Mouse (Mus musculus) intestine, embryonic 14.5 days (tissue): ENCODE measurements around the gene Vps18. TPM values are rescaled to one million over a fixed set of nuclear protein-coding genes. Genes with fewer than 3 reads are reported as not detected.
A peak's percentile ranks its signal among the peaks of the same experiment; 100 is the strongest.

Experiments
- ATAC-seq: fragments of 200-750 bp; cut with Nextera tagmentation; replicated peaks from 2 replicates; pipeline ENCODE4 v1.8.0; 2017; ENCODE audit warnings: low read depth, moderate number of reproducible peaks, moderate TSS enrichment, moderate library complexity; ENCODE audit not compliant: low FRiP score, low TSS enrichment
- DNase-seq: peaks from one replicate; pipeline ENCODE4 v3.0.0-alpha.2; 2018; ENCODE audit warnings: low spot score
- H3K27ac ChIP-seq: fragments of 300-500 bp; sonication (generic); 2 replicates; pipeline ENCODE4 v1.5.1; 2014; ENCODE audit warnings: low read depth, mild to moderate bottlenecking, control low read depth
- H3K27me3 ChIP-seq: fragments of 300-500 bp; sonication (generic); replicated peaks from 2 replicates; pipeline ENCODE4 v1.6.1; 2014; ENCODE audit warnings: low read length, control low read depth; ENCODE audit not compliant: control insufficient read depth, insufficient read depth
- H3K36me3 ChIP-seq: fragments of 300-500 bp; sonication (generic); 2 replicates; pipeline ENCODE4 v1.6.1; 2014; ENCODE audit warnings: low read length, control low read depth; ENCODE audit not compliant: control insufficient read depth, insufficient read depth
- H3K4me1 ChIP-seq: fragments of 300-500 bp; sonication (generic); replicated peaks from 2 replicates; pipeline ENCODE4 v1.6.1; 2014; ENCODE audit warnings: low read length, control low read depth, mixed read lengths; ENCODE audit not compliant: control insufficient read depth, insufficient read depth
- H3K4me2 ChIP-seq: fragments of 300-500 bp; sonication (generic); 2 replicates; pipeline ENCODE4 v1.6.1; 2014; ENCODE audit warnings: low read length
- H3K4me3 ChIP-seq: fragments of 300-500 bp; sonication (generic); 2 replicates; pipeline ENCODE4 v1.5.1; 2014; ENCODE audit warnings: low read depth, low read length, control low read depth, mixed read lengths
- H3K9ac ChIP-seq: fragments of 300-500 bp; sonication (generic); 2 replicates; pipeline ENCODE4 v1.6.1; 2014; ENCODE audit warnings: mild to moderate bottlenecking, low read length
- H3K9me3 ChIP-seq: fragments of 300-500 bp; sonication (generic); 2 replicates; pipeline ENCODE4 v1.6.1; 2016; ENCODE audit warnings: low read length, control low read depth; ENCODE audit not compliant: control insufficient read depth
- WGBS: fragments of 180-500 bp; shearing (Covaris S2); extraction: QIAGEN DNeasy Blood & Tissue Kit; methylation state at CpG from one replicate; pipeline ENCODE4 v1.1.7; 2014; 5-methylcytosine and 5-hydroxymethylcytosine counted together
- polyA plus RNA-seq: library from polyadenylated mRNA; unstranded; fragments of >200 nt; fragmentation: Nextera tagmentation; extraction: Ambion mirVana; gene quantifications from 2 replicates; pipeline ENCODE4 v1.2.1, GENCODE M21; 2014

The Vps18 gene
- 14.1 and 14.8 TPM in 2 replicates for polyA plus RNA-seq

- ATAC-seq (peak; percentile 91), DNase-seq (peak; percentile 99)
- Histone ChIP-seq H3K4me3 (peak within 1 kb of the TSS; percentile 87), H3K9me3 (no peaks in the 10 kb centered on the region), H3K27me3 (no peaks in the 10 kb centered on the region), H3K36me3 (peaks cover 29% of the 10 kb centered on the region), H3K9ac (peak within 1 kb of the TSS; percentile 82), H3K27ac (peak within 1 kb of the TSS; percentile 34; the same call in 1 of the 2 replicates), H3K4me1 (peaks cover 10% of the 10 kb centered on the region), H3K4me2 (peak within 1 kb of the TSS; percentile 56)
- under 1% methylated on average over 31 of the region's 31 CpGs for WGBS
Observed at GRCm38 (mm10) chr2:119288270-119288882, at the start of gene Vps18. Gene Vps18, plus strand, starts transcription at chr2:119288740.

- no peaks in the 10 kb centered on the region for H3K9me3 ChIP-seq
- H3K27ac ChIP-seq, result 0 out of 2 replicates have a peak overlapping the region, but pooled peaks have one; percentile 34
- no peak overlapping the region for H3K4me3 ChIP-seq
- peaks cover 37% of the 10 kb centered on the region for H3K27me3 ChIP-seq
- H3K4me1 ChIP-seq, result 0 out of 2 replicates have a peak, but pooled peaks cover 3% of the 10 kb centered on the region
- ATAC-seq (peak; percentile 50), DNase-seq (peak; percentile 64)
- 47% methylated on average over 4 of the region's 4 CpGs for WGBS
- no peaks in the 10 kb centered on the region for H3K36me3 ChIP-seq
- no peak overlapping the region for H3K9ac ChIP-seq
- H3K4me2 ChIP-seq, result peak overlapping the region; percentile 74
Observed at GRCm38 (mm10) chr2:119240075-119240818, 48.3 kb upstream of the Vps18 start.

- H3K9me3 ChIP-seq, result no peaks in the 10 kb centered on the region
- H3K27me3 ChIP-seq, result peaks cover 34% of the 10 kb centered on the region
- no peak for ATAC-seq
- 0 out of 2 replicates have a peak overlapping the region, but pooled peaks have one; percentile 4 for H3K4me2 ChIP-seq
- 0 out of 2 replicates have a peak, but pooled peaks cover 3% of the 10 kb centered on the region for H3K4me1 ChIP-seq
- DNase-seq, result no peak
- no peaks in the 10 kb centered on the region for H3K36me3 ChIP-seq
- H3K27ac ChIP-seq, result no peak overlapping the region
- no peak overlapping the region for H3K9ac ChIP-seq
- no peak overlapping the region for H3K4me3 ChIP-seq
- WGBS, result 87% methylated on average over 4 of the region's 4 CpGs
Observed at GRCm38 (mm10) chr2:119240819-119241186, 47.7 kb upstream of the Vps18 start.

- no peak overlapping the region for H3K27ac ChIP-seq
- H3K27me3 ChIP-seq, result peaks cover 22% of the 10 kb centered on the region
- no peak overlapping the region for H3K4me2 ChIP-seq
Observed at GRCm38 (mm10) chr2:119242548-119242947, 46.0 kb upstream of the Vps18 start.

GRCm38 (mm10) chr2:119245246-119245645 lies 43.3 kb upstream of the Vps18 start:
- ATAC-seq, result no peak
- no peak overlapping the region for H3K9ac ChIP-seq
- H3K4me3 ChIP-seq, result no peak overlapping the region
- H3K36me3 ChIP-seq, result no peaks in the 10 kb centered on the region
- no peaks in the 10 kb centered on the region for H3K9me3 ChIP-seq
- no peak overlapping the region for H3K27ac ChIP-seq
- H3K4me2 ChIP-seq, result no peak overlapping the region
- DNase-seq, result no peak
- WGBS, result 81% methylated on average over 7 of the region's 7 CpGs
- H3K27me3 ChIP-seq, result no peaks in the 10 kb centered on the region
- H3K4me1 ChIP-seq, result no peaks in the 10 kb centered on the region

More at GRCm38 (mm10) chr2:119242548-119242947, 46.0 kb upstream of the Vps18 start:
- DNase-seq (no peak), ATAC-seq (no peak)
- Histone ChIP-seq H3K9me3 (no peaks in the 10 kb centered on the region), H3K9ac (no peak overlapping the region), H3K4me3 (no peak overlapping the region), H3K4me1 (0 out of 2 replicates have a peak, but pooled peaks cover 2% of the 10 kb centered on the region), H3K36me3 (no peaks in the 10 kb centered on the region)
- WGBS, result 60% methylated on average over 9 of the region's 9 CpGs

GRCm38 (mm10) chr2:119247904-119248303 lies 40.6 kb upstream of the Vps18 start:
- Histone ChIP-seq H3K9ac (no peak overlapping the region), H3K36me3 (no peaks in the 10 kb centered on the region), H3K4me2 (no peak overlapping the region), H3K27me3 (no peaks in the 10 kb centered on the region), H3K27ac (no peak overlapping the region), H3K9me3 (no peaks in the 10 kb centered on the region), H3K4me3 (no peak overlapping the region), H3K4me1 (no peaks in the 10 kb centered on the region)
- ATAC-seq (no peak), DNase-seq (no peak)
- WGBS, result 86% methylated on average over 9 of the region's 9 CpGs

- Histone ChIP-seq H3K9me3 (no peaks in the 10 kb centered on the region), H3K27me3 (peaks cover 9% of the 10 kb centered on the region; the same call in 1 of the 2 replicates), H3K4me1 (no peaks in the 10 kb centered on the region), H3K9ac (no peak overlapping the region), H3K36me3 (no peaks in the 10 kb centered on the region), H3K4me2 (no peak overlapping the region), H3K4me3 (no peak overlapping the region), H3K27ac (no peak overlapping the region)
- DNase-seq (no peak), ATAC-seq (peak; percentile 33; the same call in 1 of the 2 replicates)
- 66% methylated on average over 4 of the region's 4 CpGs for WGBS
Observed at GRCm38 (mm10) chr2:119249592-119250061, 38.9 kb upstream of the Vps18 start.

- Histone ChIP-seq H3K9ac (no peak overlapping the region), H3K4me1 (no peaks in the 10 kb centered on the region), H3K4me3 (no peak overlapping the region), H3K4me2 (no peak overlapping the region), H3K27me3 (peaks cover 17% of the 10 kb centered on the region; the same call in 1 of the 2 replicates), H3K27ac (no peak overlapping the region), H3K9me3 (no peaks in the 10 kb centered on the region), H3K36me3 (no peaks in the 10 kb centered on the region)
- DNase-seq (no peak), ATAC-seq (peak; percentile 26; the same call in 1 of the 2 replicates)
- WGBS, result 59% methylated on average over 5 of the region's 5 CpGs
Observed at GRCm38 (mm10) chr2:119250377-119250776, 38.2 kb upstream of the Vps18 start.
